Mouse (Mus musculus) liver, postnatal 0 days (tissue): ENCODE data around the gene Pde5a.

Experiments used
- CTCF ChIP-seq: sonication (generic); IDR thresholded peaks from 2 replicates; pipeline ENCODE4 v1.5.1; 2016; ENCODE audit warnings: antibody characterized with exemption, low read depth
- EP300 ChIP-seq: IDR thresholded peaks from 2 replicates; pipeline ENCODE4 v1.6.1; 2016; ENCODE audit warnings: antibody characterized with exemption, low read depth, mild to moderate bottlenecking

GRCm38 (mm10) chr3:122739460-122739859 lies 10.7 kb downstream of the Pde5a start:
- TF ChIP-seq CTCF (no peak), EP300 (no peak)
